Mouse (Mus musculus) intestine, embryonic 16.5 days (tissue): ENCODE data around the gene Plppr3. TPM values are rescaled to one million over a fixed set of nuclear protein-coding genes. Genes with fewer than 3 reads are reported as not detected.

Experiments
- ATAC-seq: fragments of 200-750 bp; cut with Nextera tagmentation; 2 replicates; pipeline ENCODE4 v1.8.0; 2017; ENCODE audit warnings: moderate TSS enrichment, moderate library complexity
- H3K27ac ChIP-seq: fragments of 300-500 bp; sonication (generic); 2 replicates; pipeline ENCODE4 v1.5.1; 2014; ENCODE audit warnings: mild to moderate bottlenecking, low read length
- H3K27me3 ChIP-seq: fragments of 300-500 bp; sonication (generic); replicated peaks from 2 replicates; pipeline ENCODE4 v1.6.1; 2014; ENCODE audit warnings: low read length, control low read depth, mixed read lengths; ENCODE audit not compliant: control insufficient read depth, insufficient read depth
- H3K36me3 ChIP-seq: fragments of 300-500 bp; sonication (generic); 2 replicates; pipeline ENCODE4 v1.6.1; 2014; ENCODE audit warnings: low read length, control low read depth; ENCODE audit not compliant: control insufficient read depth, insufficient read depth
- H3K4me1 ChIP-seq: fragments of 300-500 bp; sonication (generic); 2 replicates; pipeline ENCODE4 v1.6.1; 2014; ENCODE audit warnings: low read length, control low read depth, mixed read lengths; ENCODE audit not compliant: control insufficient read depth, insufficient read depth
- H3K4me2 ChIP-seq: fragments of 300-500 bp; sonication (generic); 2 replicates; pipeline ENCODE4 v1.6.1; 2014; ENCODE audit warnings: low read depth, low read length, control low read depth
- H3K4me3 ChIP-seq: fragments of 300-500 bp; sonication (generic); 2 replicates; pipeline ENCODE4 v1.5.1; 2014; ENCODE audit warnings: mild to moderate bottlenecking, low read length
- H3K9ac ChIP-seq: fragments of 300-500 bp; sonication (generic); 2 replicates; pipeline ENCODE4 v1.6.1; 2014; ENCODE audit warnings: low read depth, low read length
- H3K9me3 ChIP-seq: fragments of 300-500 bp; sonication (generic); 2 replicates; pipeline ENCODE4 v1.6.1; 2016; ENCODE audit warnings: low read length, control low read depth; ENCODE audit not compliant: control insufficient read depth
- WGBS: fragments of 180-500 bp; shearing (Covaris S2); extraction: QIAGEN DNeasy Blood & Tissue Kit; methylation state at CpG from one replicate; pipeline ENCODE4 v1.1.7; 2014; 5-methylcytosine and 5-hydroxymethylcytosine counted together
- polyA plus RNA-seq: library from polyadenylated mRNA; unstranded; fragments of >200 nt; fragmentation: Nextera tagmentation; extraction: Ambion mirVana; gene quantifications from 2 replicates; pipeline ENCODE4 v1.2.1, GENCODE M21; 2015

The Plppr3 gene
- polyA plus RNA-seq = 25.5 and 28.2 TPM in 2 replicates

- Histone ChIP-seq H3K27ac (peak within 1 kb of the TSS; percentile 28), H3K27me3 (no peaks in the 10 kb centered on the region; the same call in 1 of the 2 replicates), H3K9ac (peak within 1 kb of the TSS; percentile 76), H3K4me2 (peak within 1 kb of the TSS; percentile 85), H3K36me3 (no peaks in the 10 kb centered on the region), H3K4me3 (peak within 1 kb of the TSS; percentile 69), H3K9me3 (no peaks in the 10 kb centered on the region), H3K4me1 (peaks cover 20% of the 10 kb centered on the region)
- peak; percentile 78 for ATAC-seq
- under 1% methylated on average over 50 of the region's 57 CpGs for WGBS
Observed at GRCm38 (mm10) chr10:79874290-79874862, at the start of gene Plppr3, which contains the start of gene Prtn3. TSS of gene Plppr3 (minus strand) at chr10:79874634. TSS of gene Prtn3 (plus strand) at chr10:79874476.

GRCm38 (mm10) chr10:79921572-79921971, 47.1 kb upstream of the Plppr3 start:
- H3K9me3 ChIP-seq = no peaks in the 10 kb centered on the region
- 2% methylated on average over 34 of the region's 34 CpGs for WGBS
- no peak overlapping the region for H3K27ac ChIP-seq
- H3K27me3 ChIP-seq = peaks cover 48% of the 10 kb centered on the region
- ATAC-seq = no peak
- peak overlapping the region; percentile 37 for H3K4me3 ChIP-seq
- no peaks in the 10 kb centered on the region for H3K36me3 ChIP-seq
- peak overlapping the region; percentile 67 for H3K4me2 ChIP-seq
- peaks cover 40% of the 10 kb centered on the region for H3K4me1 ChIP-seq
- peak overlapping the region; percentile 58 for H3K9ac ChIP-seq

GRCm38 (mm10) chr10:79920958-79921535, 46.6 kb upstream of the Plppr3 start, which contains the start of gene R3hdm4:
TSS of gene R3hdm4 (minus strand) at chr10:79921208.
- 0 out of 2 replicates have a peak, but pooled peaks have one; percentile 14 for ATAC-seq

GRCm38 (mm10) chr10:79920056-79920890, 45.8 kb upstream of the Plppr3 start:
- peaks cover 48% of the 10 kb centered on the region for H3K27me3 ChIP-seq
- H3K4me3 ChIP-seq = no peak overlapping the region
- no peak overlapping the region for H3K9ac ChIP-seq
- ATAC-seq = no peak
- no peaks in the 10 kb centered on the region for H3K36me3 ChIP-seq
- H3K27ac ChIP-seq = no peak overlapping the region
- peaks cover 40% of the 10 kb centered on the region for H3K4me1 ChIP-seq
- no peaks in the 10 kb centered on the region for H3K9me3 ChIP-seq
- peak overlapping the region; percentile 67; the same call in 1 of the 2 replicates for H3K4me2 ChIP-seq
- 22% methylated on average over 26 of the region's 26 CpGs for WGBS

More at GRCm38 (mm10) chr10:79920958-79921535, 46.6 kb upstream of the Plppr3 start, which contains the start of gene R3hdm4:
- H3K27ac ChIP-seq = no peak within 1 kb of the TSS
- WGBS = 4% methylated on average over 41 of the region's 41 CpGs
- H3K4me2 ChIP-seq = peak within 1 kb of the TSS; percentile 67
- H3K36me3 ChIP-seq = no peaks in the 10 kb centered on the region
- H3K4me1 ChIP-seq = peaks cover 39% of the 10 kb centered on the region
- H3K27me3 ChIP-seq = peaks cover 48% of the 10 kb centered on the region
- peak within 1 kb of the TSS; percentile 37 for H3K4me3 ChIP-seq
- H3K9me3 ChIP-seq = no peaks in the 10 kb centered on the region
- peak within 1 kb of the TSS; percentile 58 for H3K9ac ChIP-seq

- 5% methylated on average over 21 of the region's 21 CpGs for WGBS
Observed at GRCm38 (mm10) chr10:79919251-79919849, 44.9 kb upstream of the Plppr3 start.

GRCm38 (mm10) chr10:79918231-79919078, 44.0 kb upstream of the Plppr3 start:
- peak overlapping the region; percentile 23 for H3K4me3 ChIP-seq
- no peak for ATAC-seq
- H3K27ac ChIP-seq = no peak overlapping the region
- peak overlapping the region; percentile 26 for H3K4me2 ChIP-seq
- H3K9ac ChIP-seq = peak overlapping the region; percentile 41
- H3K9me3 ChIP-seq = no peaks in the 10 kb centered on the region
- 17% methylated on average over 35 of the region's 35 CpGs for WGBS
- peaks cover 48% of the 10 kb centered on the region for H3K27me3 ChIP-seq
- peaks cover 55% of the 10 kb centered on the region for H3K4me1 ChIP-seq
- H3K36me3 ChIP-seq = no peaks in the 10 kb centered on the region

More at GRCm38 (mm10) chr10:79919251-79919849, 44.9 kb upstream of the Plppr3 start:
- Histone ChIP-seq H3K27me3 (peaks cover 48% of the 10 kb centered on the region), H3K4me1 (peaks cover 49% of the 10 kb centered on the region), H3K9me3 (no peaks in the 10 kb centered on the region), H3K27ac (no peak overlapping the region), H3K4me3 (peak overlapping the region; percentile 35), H3K36me3 (no peaks in the 10 kb centered on the region), H3K9ac (no peak overlapping the region; the same call in 1 of the 2 replicates), H3K4me2 (peak overlapping the region; percentile 51)
- 0 out of 2 replicates have a peak, but pooled peaks have one; percentile 8 for ATAC-seq

- Histone ChIP-seq H3K9ac (peak overlapping the region; percentile 95), H3K27me3 (peaks cover 48% of the 10 kb centered on the region), H3K9me3 (no peaks in the 10 kb centered on the region), H3K36me3 (no peaks in the 10 kb centered on the region), H3K4me2 (peak overlapping the region; percentile 79), H3K4me1 (peaks cover 55% of the 10 kb centered on the region), H3K27ac (peak overlapping the region; percentile 77; the same call in 1 of the 2 replicates), H3K4me3 (peak overlapping the region; percentile 84)
- no peak for ATAC-seq
- 65% methylated on average over 5 of the region's 5 CpGs for WGBS
Observed at GRCm38 (mm10) chr10:79917532-79918100, 43.2 kb upstream of the Plppr3 start.
